Mouse (Mus musculus): ENCODE data around the gene Tdrkh.

Gene Tdrkh

GRCm38 (mm10) chr3:94463926-94464578 is 51.0 kb downstream of the Tdrkh start:
- no peak for DNase-seq (ENCODE audit: low spot score)

DNA sequence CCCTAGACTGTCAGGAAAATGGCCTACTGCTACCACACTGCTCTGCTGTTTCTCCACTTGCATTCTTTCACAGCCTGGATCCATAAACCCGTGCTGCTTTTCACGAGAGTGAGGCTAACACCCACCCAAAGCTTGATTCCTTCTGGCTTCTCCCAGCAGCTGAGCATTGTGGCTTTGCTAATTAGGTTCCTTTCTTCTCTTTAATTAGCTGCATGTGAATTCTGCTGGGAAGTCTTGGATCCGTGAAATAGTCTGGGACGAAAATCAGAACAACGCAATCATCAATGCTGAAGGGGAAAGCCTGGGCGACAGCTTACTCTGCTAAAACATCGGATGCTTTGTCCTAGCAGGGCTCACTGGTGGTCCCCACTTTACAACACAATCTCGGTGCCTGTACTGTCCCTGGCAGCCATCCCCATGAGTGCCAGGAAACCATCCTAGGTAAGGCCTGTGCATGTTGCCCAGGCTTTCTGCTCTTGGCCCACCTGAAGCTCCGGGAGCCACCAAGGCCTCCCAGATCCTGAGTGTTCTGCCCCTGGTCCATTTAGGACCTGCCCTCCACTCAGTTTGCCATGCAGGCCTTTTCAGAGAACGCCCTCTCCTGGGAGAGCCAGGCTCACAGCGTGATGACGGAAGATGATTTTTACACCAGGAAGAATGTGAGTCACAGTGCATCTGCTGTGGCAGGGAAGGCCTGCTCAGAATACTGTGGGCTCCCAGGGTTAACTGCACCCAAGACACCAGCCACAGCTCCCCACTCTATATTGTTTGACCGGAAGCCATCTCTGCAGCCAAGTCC is 52.8 kb downstream of the Tdrkh start:
- DNase-seq (ENCODE audit: low spot score): no peak

GRCm38 (mm10) chr3:94468931-94469330 is 55.9 kb downstream of the Tdrkh start:
- no peak for DNase-seq (ENCODE audit: low spot score)

GRCm38 (mm10) chr3:94472447-94473114 is 59.5 kb downstream of the Tdrkh start:
- DNase-seq (ENCODE audit: low spot score): no peak

GRCm38 (mm10) chr3:94473115-94473505 is 60.0 kb downstream of the Tdrkh start:
- no peak for DNase-seq (ENCODE audit: low spot score)

DNA sequence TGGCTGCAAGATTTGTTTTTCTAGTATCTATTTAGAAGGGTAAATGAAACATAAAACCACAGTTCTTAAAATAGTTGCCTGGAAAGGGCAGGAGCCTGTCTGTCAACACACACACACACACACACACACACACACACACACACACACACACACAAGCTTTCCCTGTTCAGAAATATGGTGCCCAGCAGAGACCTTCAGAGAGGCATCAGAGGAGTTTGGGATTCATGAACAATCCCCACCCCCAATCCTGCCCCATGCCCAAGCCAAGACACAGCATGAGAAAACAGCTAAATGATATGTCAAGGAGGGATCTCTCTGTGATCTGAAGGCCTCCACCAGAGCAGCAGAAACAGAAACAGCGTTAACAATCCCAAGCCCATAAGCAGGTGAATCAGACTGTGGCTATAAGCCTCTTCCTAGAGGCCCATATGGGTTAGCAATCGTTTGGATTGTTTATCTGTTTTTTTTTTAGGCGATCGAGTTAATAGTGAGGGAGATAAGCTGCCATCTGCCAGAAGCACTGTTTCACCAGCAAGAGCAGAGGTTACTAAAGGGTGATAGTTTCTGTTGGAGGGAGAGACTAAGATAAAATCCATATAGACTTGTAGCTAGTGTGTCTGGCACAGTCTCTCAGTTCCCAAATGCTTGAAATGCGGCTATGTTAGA is 60.6 kb downstream of the Tdrkh start:
- no peak for DNase-seq (ENCODE audit: low spot score)

GRCm38 (mm10) chr3:94476301-94477035 is 63.4 kb downstream of the Tdrkh start:
- no peak for DNase-seq (ENCODE audit: low spot score)

GRCm38 (mm10) chr3:94477444-94477843 is 64.4 kb downstream of the Tdrkh start:
- no peak for DNase-seq (ENCODE audit: low spot score)

GRCm38 (mm10) chr3:94477981-94478422 is 64.9 kb downstream of the Tdrkh start, which contains the start of gene Celf3:
Celf3 (plus strand) TSS chr3:94478295.
- no peak for DNase-seq (ENCODE audit: low spot score)

DNA sequence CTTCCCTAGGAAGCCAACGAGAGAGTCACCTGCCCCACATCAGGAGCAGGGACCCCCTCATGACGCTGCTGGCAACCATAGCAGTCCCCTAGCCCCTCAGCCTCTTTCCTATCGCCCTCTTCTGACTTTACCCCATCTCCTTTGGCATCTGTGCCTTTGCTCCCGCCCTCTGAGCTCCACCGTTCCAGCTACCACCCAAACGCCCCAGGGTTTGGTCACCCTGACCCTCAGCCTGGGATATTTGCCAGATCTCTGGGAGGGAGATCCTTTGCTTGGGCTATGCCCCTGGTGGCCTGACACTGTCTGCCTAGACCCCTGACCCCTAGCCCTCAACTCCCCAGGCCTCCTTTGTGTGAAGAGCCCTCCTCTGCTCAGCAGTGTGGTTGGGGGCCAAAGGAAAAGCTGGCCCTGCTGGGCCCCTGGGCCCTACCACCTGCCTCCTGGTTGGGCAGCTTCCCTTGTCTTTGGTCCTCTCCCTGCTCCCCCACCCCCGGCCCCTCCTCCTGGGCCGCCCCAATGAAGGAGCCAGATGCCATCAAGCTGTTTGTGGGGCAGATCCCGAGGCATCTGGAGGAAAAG is 65.6 kb downstream of the Tdrkh start:
- DNase-seq (ENCODE audit: low spot score): no peak

DNA sequence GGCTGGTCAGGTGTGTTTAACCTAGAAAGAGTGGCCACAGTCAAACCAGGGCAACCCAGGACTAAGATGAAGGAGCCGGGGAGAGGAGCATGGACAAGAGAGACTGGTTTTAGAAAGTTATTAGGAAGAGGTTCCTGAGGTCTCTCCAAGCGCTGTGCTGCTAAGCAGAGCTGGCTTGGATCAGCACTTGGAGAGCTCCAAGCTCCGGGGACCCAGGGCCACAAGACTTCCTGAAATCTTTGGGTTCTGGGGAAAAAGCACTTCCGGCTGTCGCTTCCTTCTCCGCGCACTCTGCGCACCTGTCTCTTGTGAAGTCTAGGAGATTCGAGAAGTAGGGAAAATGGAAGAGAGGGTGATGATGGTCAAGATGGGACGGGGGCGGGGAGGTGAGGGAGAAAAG is 66.5 kb downstream of the Tdrkh start:
- no peak for DNase-seq (ENCODE audit: low spot score)

GRCm38 (mm10) chr3:94480291-94480884 is 67.3 kb downstream of the Tdrkh start, which contains the start of gene Riiad1:
Riiad1 (minus strand) TSS chr3:94480341.
- DNase-seq (ENCODE audit: low spot score): no peak

DNA sequence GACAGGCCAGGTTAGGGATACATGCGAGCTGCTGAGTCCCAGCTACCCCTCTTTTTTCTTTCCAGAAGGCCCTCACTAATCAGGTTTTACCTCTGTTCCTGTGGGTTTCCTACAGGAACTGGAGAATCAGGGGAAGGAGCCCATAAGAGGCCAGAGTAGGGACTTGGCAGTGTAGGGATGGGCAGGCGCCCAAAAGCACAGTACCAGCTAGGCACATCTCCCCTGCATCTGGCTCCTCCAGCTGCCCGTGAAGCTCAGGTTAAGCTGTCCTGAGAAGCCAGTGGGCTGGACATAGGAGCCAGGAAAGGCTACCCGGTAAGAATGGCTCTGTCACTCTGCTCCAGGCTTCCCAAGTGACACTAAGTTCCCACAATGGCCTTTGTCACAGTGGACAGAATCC is 68.4 kb downstream of the Tdrkh start:
- DNase-seq (ENCODE audit: low spot score): no peak

GRCm38 (mm10) chr3:94482764-94483385 is 69.8 kb downstream of the Tdrkh start:
- peak; percentile 80 for DNase-seq (ENCODE audit: low spot score)

DNA sequence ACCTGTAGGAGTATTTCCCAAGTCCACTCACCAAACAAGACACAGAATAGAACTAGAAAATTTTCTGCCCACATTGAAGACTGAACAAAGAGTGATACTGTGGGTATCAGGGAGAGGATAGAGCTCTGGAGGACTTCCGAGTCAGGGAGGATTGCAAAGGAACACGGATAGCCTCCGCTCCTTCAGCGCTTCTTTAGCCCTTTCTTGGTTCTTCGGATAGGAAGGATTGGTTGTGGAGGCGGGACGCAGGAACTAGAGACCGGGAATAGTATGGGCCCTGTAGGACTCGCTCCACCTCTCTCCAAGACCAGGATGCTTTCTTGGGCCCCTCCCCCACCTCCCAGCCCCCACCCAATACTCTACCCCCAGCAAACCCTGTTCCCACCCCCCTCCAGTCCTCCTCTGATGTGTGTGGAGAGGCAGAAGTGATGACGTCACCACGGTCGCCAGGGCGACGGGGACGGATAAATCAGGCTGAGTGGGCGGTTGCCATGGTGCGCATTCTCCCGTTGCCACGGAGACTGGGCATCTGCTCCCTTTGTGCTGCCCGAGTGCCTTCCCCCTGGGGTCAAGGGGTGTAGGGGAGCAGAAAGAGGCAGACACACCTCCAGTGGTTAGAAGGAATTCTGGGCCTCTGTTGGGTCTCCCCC is 70.8 kb downstream of the Tdrkh start:
- DNase-seq (ENCODE audit: low spot score): no peak
